Mouse (Mus musculus) kidney, postnatal 0 days (tissue): ENCODE data around the gene Cds1. TPM values are rescaled to one million over a fixed set of nuclear protein-coding genes. Genes with fewer than 3 reads are reported as not detected.
"Not testable (repeated sequence)": the region's sequence is repeated elsewhere in the genome, so short reads cannot be mapped to it uniquely, and the experiment has no call there.

Source experiments
- ATAC-seq: fragments of 200-750 bp; cut with Nextera tagmentation; replicated peaks from 2 replicates; pipeline ENCODE4 v1.8.0; 2017; ENCODE audit warnings: low read depth, moderate number of reproducible peaks, moderate TSS enrichment, moderate library complexity; ENCODE audit not compliant: low FRiP score
- DNase-seq: peaks from one replicate; pipeline ENCODE4 v3.0.0-alpha.2; 2016; ENCODE audit warnings: low spot score
- H3K27ac ChIP-seq: fragments of 300-500 bp; sonication (generic); 2 replicates; pipeline ENCODE4 v1.5.1; 2014; ENCODE audit warnings: mild to moderate bottlenecking
- H3K27me3 ChIP-seq: fragments of 300-500 bp; sonication (generic); 2 replicates; pipeline ENCODE4 v1.6.1; 2014; ENCODE audit warnings: low read length, mixed read lengths; ENCODE audit not compliant: insufficient read depth
- H3K36me3 ChIP-seq: fragments of 300-500 bp; sonication (generic); 2 replicates; pipeline ENCODE4 v1.6.1; 2014; ENCODE audit warnings: low read length, mixed read lengths; ENCODE audit not compliant: insufficient read depth
- H3K4me1 ChIP-seq: fragments of 300-500 bp; sonication (generic); replicated peaks from 2 replicates; pipeline ENCODE4 v1.6.1; 2014; ENCODE audit warnings: antibody characterized with exemption, low read length, mixed read lengths; ENCODE audit not compliant: insufficient read depth
- H3K4me2 ChIP-seq: fragments of 300-500 bp; sonication (generic); 2 replicates; pipeline ENCODE4 v1.6.1; 2014; ENCODE audit warnings: mild to moderate bottlenecking, low read length, moderate library complexity, mixed read lengths
- H3K4me3 ChIP-seq: fragments of 300-500 bp; sonication (generic); replicated peaks from 2 replicates; pipeline ENCODE4 v1.5.1; 2014; ENCODE audit warnings: low read depth, low read length
- H3K9ac ChIP-seq: fragments of 300-500 bp; sonication (generic); 2 replicates; pipeline ENCODE4 v1.6.1; 2014; ENCODE audit warnings: low read depth, low read length
- H3K9me3 ChIP-seq: fragments of 300-500 bp; sonication (generic); replicated peaks from 2 replicates; pipeline ENCODE4 v1.6.1; 2016; ENCODE audit warnings: low read length, inconsistent platforms, mixed read lengths
- CTCF ChIP-seq: IDR thresholded peaks from 2 replicates; pipeline ENCODE4 v1.5.1; 2016; ENCODE audit warnings: antibody characterized with exemption, low read depth, mild to moderate bottlenecking, moderate library complexity
- WGBS: fragments of 180-500 bp; shearing (Covaris S2); extraction: QIAGEN DNeasy Blood & Tissue Kit; methylation state at CpG from one replicate; pipeline ENCODE4 v1.1.7; 2014; 5-methylcytosine and 5-hydroxymethylcytosine counted together
- polyA plus RNA-seq: library from polyadenylated mRNA; unstranded; fragments of >200 nt; fragmentation: Nextera tagmentation; extraction: Ambion mirVana; gene quantifications from 2 replicates; pipeline ENCODE4 v1.2.1, GENCODE M21; 2015

Cds1 gene
- polyA plus RNA-seq, 1 experiment from 2014 or later: 25.7 TPM

GRCm38 (mm10) chr5:101830180-101830579 lies 65.2 kb downstream of the Cds1 start:
- Histone ChIP-seq H3K36me3 (peaks cover 13% of the 10 kb centered on the region), H3K9me3 (no peaks in the 10 kb centered on the region), H3K4me1 (no peaks in the 10 kb centered on the region; the same call in 1 of the 2 replicates), H3K27ac (no peak overlapping the region), H3K9ac (no peak overlapping the region), H3K27me3 (no peaks in the 10 kb centered on the region), H3K4me3 (no peak overlapping the region), H3K4me2 (no peak overlapping the region)
- no peak for ATAC-seq
- TF ChIP-seq CTCF: no peak
- 66% methylated on average over 8 of the region's 8 CpGs for WGBS
- DNase-seq: no peak

GRCm38 (mm10) chr5:101832042-101832441 lies 67.1 kb downstream of the Cds1 start:
- Histone ChIP-seq H3K4me2 (no peak overlapping the region), H3K36me3 (peaks cover 29% of the 10 kb centered on the region), H3K27ac (no peak overlapping the region), H3K27me3 (no peaks in the 10 kb centered on the region), H3K9me3 (no peaks in the 10 kb centered on the region), H3K4me3 (no peak overlapping the region), H3K9ac (no peak overlapping the region), H3K4me1 (no peaks in the 10 kb centered on the region)
- TF ChIP-seq CTCF: no peak
- 88% methylated on average over 6 of the region's 6 CpGs for WGBS
- ATAC-seq (no peak), DNase-seq (no peak)

- H3K4me1 ChIP-seq: no peaks in the 10 kb centered on the region
- H3K9ac ChIP-seq: no peak overlapping the region
- DNase-seq: no peak
- H3K27ac ChIP-seq: no peak overlapping the region
- H3K9me3 ChIP-seq: no peaks in the 10 kb centered on the region
- TF ChIP-seq CTCF: no peak
- no peak overlapping the region for H3K4me2 ChIP-seq
- H3K27me3 ChIP-seq: no peaks in the 10 kb centered on the region
- 93% methylated on average over 5 of the region's 5 CpGs for WGBS
- peaks cover 31% of the 10 kb centered on the region for H3K36me3 ChIP-seq
- no peak overlapping the region for H3K4me3 ChIP-seq
- ATAC-seq: no peak
These were observed 68.1 kb downstream of the Cds1 start for GRCm38 (mm10) chr5:101832991-101833390.

- Histone ChIP-seq H3K27me3 (no peaks in the 10 kb centered on the region), H3K36me3 (peaks cover 31% of the 10 kb centered on the region), H3K9me3 (no peaks in the 10 kb centered on the region), H3K4me2 (no peak overlapping the region), H3K9ac (no peak overlapping the region), H3K4me3 (no peak overlapping the region), H3K4me1 (no peaks in the 10 kb centered on the region), H3K27ac (no peak overlapping the region)
- 76% methylated on average over 8 of the region's 8 CpGs for WGBS
- peak; percentile 43; the same call in 1 of the 2 replicates for TF ChIP-seq CTCF
- no peak for DNase-seq
- no peak for ATAC-seq
These were observed 68.9 kb downstream of the Cds1 start for GRCm38 (mm10) chr5:101833875-101834274.

- ATAC-seq (no peak), DNase-seq (no peak)
- H3K4me2 ChIP-seq: no peak overlapping the region
- no peak overlapping the region for H3K9ac ChIP-seq
- no peak overlapping the region for H3K27ac ChIP-seq
- no peak overlapping the region for H3K4me3 ChIP-seq
- no peaks in the 10 kb centered on the region for H3K4me1 ChIP-seq
- WGBS: 85% methylated on average over 11 of the region's 11 CpGs
- H3K27me3 ChIP-seq: no peaks in the 10 kb centered on the region
- H3K9me3 ChIP-seq: no peaks in the 10 kb centered on the region
- no peak for TF ChIP-seq CTCF
- peaks cover 45% of the 10 kb centered on the region for H3K36me3 ChIP-seq
These were observed 71.3 kb downstream of the Cds1 start for GRCm38 (mm10) chr5:101836221-101836620.

- WGBS: 100% methylated on average over 2 of the region's 2 CpGs
- not testable (repeated sequence) for H3K27me3 ChIP-seq, DNase-seq, H3K4me1 ChIP-seq, ATAC-seq, H3K9me3 ChIP-seq, H3K4me2 ChIP-seq, H3K9ac ChIP-seq, H3K27ac ChIP-seq, H3K4me3 ChIP-seq
- H3K36me3 ChIP-seq: peaks cover 57% of the 10 kb centered on the region
These were observed 72.7 kb downstream of the Cds1 start for GRCm38 (mm10) chr5:101837605-101838004.

- Histone ChIP-seq H3K4me3 (no peak overlapping the region), H3K27me3 (no peaks in the 10 kb centered on the region), H3K36me3 (peaks cover 69% of the 10 kb centered on the region), H3K27ac (no peak overlapping the region), H3K9me3 (no peaks in the 10 kb centered on the region), H3K4me2 (no peak overlapping the region), H3K4me1 (no peaks in the 10 kb centered on the region), H3K9ac (no peak overlapping the region)
- WGBS: 98% methylated on average over 5 of the region's 5 CpGs
- no peak for TF ChIP-seq CTCF
- DNase-seq (no peak), ATAC-seq (no peak)
These were observed 75.5 kb downstream of the Cds1 start for GRCm38 (mm10) chr5:101840476-101840875.
